Mouse (Mus musculus) intestine, embryonic 14.5 days (tissue): ENCODE results near the gene Rnf34. TPM values are rescaled to one million over a fixed set of nuclear protein-coding genes. Genes with fewer than 3 reads are reported as not detected.

Source experiments
- ATAC-seq: fragments of 200-750 bp; cut with Nextera tagmentation; replicated peaks from 2 replicates; pipeline ENCODE4 v1.8.0; 2017; ENCODE audit warnings: low read depth, moderate number of reproducible peaks, moderate TSS enrichment, moderate library complexity; ENCODE audit not compliant: low FRiP score, low TSS enrichment
- DNase-seq: peaks from one replicate; pipeline ENCODE4 v3.0.0-alpha.2; 2018; ENCODE audit warnings: low spot score
- H3K27ac ChIP-seq: fragments of 300-500 bp; sonication (generic); 2 replicates; pipeline ENCODE4 v1.5.1; 2014; ENCODE audit warnings: low read depth, mild to moderate bottlenecking, control low read depth
- H3K27me3 ChIP-seq: fragments of 300-500 bp; sonication (generic); replicated peaks from 2 replicates; pipeline ENCODE4 v1.6.1; 2014; ENCODE audit warnings: low read length, control low read depth; ENCODE audit not compliant: control insufficient read depth, insufficient read depth
- H3K36me3 ChIP-seq: fragments of 300-500 bp; sonication (generic); 2 replicates; pipeline ENCODE4 v1.6.1; 2014; ENCODE audit warnings: low read length, control low read depth; ENCODE audit not compliant: control insufficient read depth, insufficient read depth
- H3K4me1 ChIP-seq: fragments of 300-500 bp; sonication (generic); replicated peaks from 2 replicates; pipeline ENCODE4 v1.6.1; 2014; ENCODE audit warnings: low read length, control low read depth, mixed read lengths; ENCODE audit not compliant: control insufficient read depth, insufficient read depth
- H3K4me2 ChIP-seq: fragments of 300-500 bp; sonication (generic); 2 replicates; pipeline ENCODE4 v1.6.1; 2014; ENCODE audit warnings: low read length
- H3K4me3 ChIP-seq: fragments of 300-500 bp; sonication (generic); 2 replicates; pipeline ENCODE4 v1.5.1; 2014; ENCODE audit warnings: low read depth, low read length, control low read depth, mixed read lengths
- H3K9ac ChIP-seq: fragments of 300-500 bp; sonication (generic); 2 replicates; pipeline ENCODE4 v1.6.1; 2014; ENCODE audit warnings: mild to moderate bottlenecking, low read length
- H3K9me3 ChIP-seq: fragments of 300-500 bp; sonication (generic); 2 replicates; pipeline ENCODE4 v1.6.1; 2016; ENCODE audit warnings: low read length, control low read depth; ENCODE audit not compliant: control insufficient read depth
- WGBS: fragments of 180-500 bp; shearing (Covaris S2); extraction: QIAGEN DNeasy Blood & Tissue Kit; methylation state at CpG from one replicate; pipeline ENCODE4 v1.1.7; 2014; 5-methylcytosine and 5-hydroxymethylcytosine counted together
- polyA plus RNA-seq: library from polyadenylated mRNA; unstranded; fragments of >200 nt; fragmentation: Nextera tagmentation; extraction: Ambion mirVana; gene quantifications from 2 replicates; pipeline ENCODE4 v1.2.1, GENCODE M21; 2014

The Rnf34 gene
- 31.8 and 38.2 TPM in 2 replicates for polyA plus RNA-seq

- Histone ChIP-seq H3K27me3 (no peaks in the 10 kb centered on the region), H3K27ac (peak within 1 kb of the TSS; percentile 89), H3K9me3 (no peaks in the 10 kb centered on the region), H3K36me3 (no peaks in the 10 kb centered on the region), H3K4me3 (peak within 1 kb of the TSS; percentile 92), H3K4me1 (peaks cover 12% of the 10 kb centered on the region; the same call in 1 of the 2 replicates), H3K9ac (peak within 1 kb of the TSS; percentile 94), H3K4me2 (peak within 1 kb of the TSS; percentile 92)
- WGBS: under 1% methylated on average over 59 of the region's 61 CpGs
- peak; percentile 98 for DNase-seq
- peak; percentile 100 for ATAC-seq
Measured at GRCm38 (mm10) chr5:122849521-122850318, at the start of gene Rnf34. Rnf34 (plus strand) TSS chr5:122850048.

- peaks cover 8% of the 10 kb centered on the region for H3K4me1 ChIP-seq
- H3K4me2 ChIP-seq: no peak overlapping the region
- H3K9me3 ChIP-seq: no peaks in the 10 kb centered on the region
- ATAC-seq: no peak
- no peak overlapping the region for H3K9ac ChIP-seq
- no peak for DNase-seq
- WGBS: 79% methylated on average over 13 of the region's 13 CpGs
- peaks cover 95% of the 10 kb centered on the region for H3K36me3 ChIP-seq
- H3K27ac ChIP-seq: 0 out of 2 replicates have a peak overlapping the region, but pooled peaks have one; percentile 6
- H3K27me3 ChIP-seq: no peaks in the 10 kb centered on the region
- H3K4me3 ChIP-seq: no peak overlapping the region
Measured at GRCm38 (mm10) chr5:122800345-122801010, 49.4 kb upstream of the Rnf34 start.

- 95% methylated on average over 8 of the region's 8 CpGs for WGBS
- peaks cover 95% of the 10 kb centered on the region for H3K36me3 ChIP-seq
- no peaks in the 10 kb centered on the region for H3K9me3 ChIP-seq
- no peak overlapping the region for H3K4me3 ChIP-seq
- no peaks in the 10 kb centered on the region for H3K27me3 ChIP-seq
- no peak overlapping the region for H3K27ac ChIP-seq
- H3K4me1 ChIP-seq: peaks cover 8% of the 10 kb centered on the region
- no peak for ATAC-seq
- no peak for DNase-seq
- no peak overlapping the region for H3K9ac ChIP-seq
- no peak overlapping the region for H3K4me2 ChIP-seq
Measured at GRCm38 (mm10) chr5:122801684-122802083, 48.2 kb upstream of the Rnf34 start.

- Histone ChIP-seq H3K9me3 (no peaks in the 10 kb centered on the region), H3K4me2 (no peak overlapping the region), H3K4me3 (no peak overlapping the region), H3K27ac (no peak overlapping the region), H3K4me1 (peaks cover 8% of the 10 kb centered on the region), H3K36me3 (peaks cover 98% of the 10 kb centered on the region), H3K9ac (no peak overlapping the region), H3K27me3 (no peaks in the 10 kb centered on the region)
- WGBS: 67% methylated on average over 9 of the region's 9 CpGs
- DNase-seq (no peak), ATAC-seq (no peak)
Measured at GRCm38 (mm10) chr5:122802706-122803105, 47.1 kb upstream of the Rnf34 start.

DNA sequence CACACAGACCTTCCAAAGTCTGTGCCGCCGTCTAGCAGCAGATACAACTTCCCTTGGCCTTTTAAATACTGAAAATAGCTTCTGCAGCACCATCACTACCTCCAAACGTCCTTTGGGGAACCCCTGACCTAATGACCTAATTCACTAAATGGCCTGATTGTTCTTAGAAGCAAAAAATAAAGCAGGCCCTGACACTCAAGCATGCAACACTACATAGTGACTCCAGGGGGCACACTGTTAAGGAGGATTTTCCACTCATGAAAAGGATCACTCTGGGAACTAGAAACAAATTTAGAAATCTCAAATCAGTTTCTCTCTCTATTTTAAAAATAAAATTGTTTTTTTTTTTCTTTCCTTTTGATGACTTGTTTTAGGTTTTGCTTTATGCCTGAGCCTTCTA lies 44.3 kb upstream of the Rnf34 start:
- no peak for DNase-seq
- H3K36me3 ChIP-seq: peaks cover 90% of the 10 kb centered on the region
- WGBS: 47% methylated on average over 3 of the region's 3 CpGs
- no peak overlapping the region for H3K4me2 ChIP-seq
- H3K4me3 ChIP-seq: no peak overlapping the region
- no peak overlapping the region for H3K9ac ChIP-seq
- no peaks in the 10 kb centered on the region for H3K4me1 ChIP-seq
- no peaks in the 10 kb centered on the region for H3K9me3 ChIP-seq
- H3K27me3 ChIP-seq: no peaks in the 10 kb centered on the region
- H3K27ac ChIP-seq: no peak overlapping the region
- ATAC-seq: no peak

DNA sequence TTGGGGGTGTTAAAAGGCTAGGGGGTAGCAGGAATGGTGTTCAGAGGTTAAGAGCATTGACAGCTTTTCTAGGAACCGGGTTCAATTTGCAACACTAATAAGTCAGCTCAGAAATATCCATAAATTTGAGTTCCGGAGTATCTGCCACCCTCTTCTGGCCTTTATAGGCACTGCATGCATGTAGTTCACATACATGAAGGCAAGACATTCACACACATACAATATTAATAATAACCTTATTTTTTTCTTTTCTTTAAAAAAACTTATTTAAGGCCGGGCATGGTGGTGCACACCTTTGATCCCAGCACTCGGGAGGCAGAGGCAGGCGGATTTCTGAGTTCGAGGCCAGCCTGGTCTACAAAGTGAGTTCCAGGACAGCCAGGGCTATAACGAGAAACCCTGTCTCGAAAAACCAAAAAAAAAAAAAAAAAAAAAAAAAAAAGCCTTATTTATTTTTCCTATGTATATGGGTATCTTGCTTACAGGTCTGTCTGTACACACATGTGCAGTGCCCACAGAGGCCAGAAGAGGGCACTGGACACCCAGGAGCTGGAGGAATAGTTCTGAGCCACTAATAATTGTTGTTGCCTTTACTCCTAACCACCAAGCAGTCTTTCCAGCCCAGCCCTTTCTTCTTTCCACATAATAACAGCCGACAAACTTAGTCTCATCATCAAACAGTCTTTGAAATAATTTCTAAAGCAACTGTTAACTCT lies 38.3 kb upstream of the Rnf34 start:
- DNase-seq (peak; percentile 68), ATAC-seq (no peak)
- no peaks in the 10 kb centered on the region for H3K9me3 ChIP-seq
- no peaks in the 10 kb centered on the region for H3K4me1 ChIP-seq
- H3K4me3 ChIP-seq: no peak overlapping the region
- no peaks in the 10 kb centered on the region for H3K27me3 ChIP-seq
- no peak overlapping the region for H3K4me2 ChIP-seq
- peaks cover 89% of the 10 kb centered on the region for H3K36me3 ChIP-seq
- WGBS: 90% methylated on average over 9 of the region's 9 CpGs
- no peak overlapping the region for H3K27ac ChIP-seq
- H3K9ac ChIP-seq: no peak overlapping the region

GRCm38 (mm10) chr5:122812699-122813098 lies 37.1 kb upstream of the Rnf34 start:
- Histone ChIP-seq H3K9me3 (no peaks in the 10 kb centered on the region), H3K27ac (no peak overlapping the region), H3K9ac (no peak overlapping the region), H3K4me3 (no peak overlapping the region), H3K4me2 (no peak overlapping the region), H3K36me3 (peaks cover 89% of the 10 kb centered on the region), H3K27me3 (no peaks in the 10 kb centered on the region), H3K4me1 (no peaks in the 10 kb centered on the region)
- DNase-seq (no peak), ATAC-seq (no peak)
- WGBS: 92% methylated on average over 3 of the region's 3 CpGs

DNA sequence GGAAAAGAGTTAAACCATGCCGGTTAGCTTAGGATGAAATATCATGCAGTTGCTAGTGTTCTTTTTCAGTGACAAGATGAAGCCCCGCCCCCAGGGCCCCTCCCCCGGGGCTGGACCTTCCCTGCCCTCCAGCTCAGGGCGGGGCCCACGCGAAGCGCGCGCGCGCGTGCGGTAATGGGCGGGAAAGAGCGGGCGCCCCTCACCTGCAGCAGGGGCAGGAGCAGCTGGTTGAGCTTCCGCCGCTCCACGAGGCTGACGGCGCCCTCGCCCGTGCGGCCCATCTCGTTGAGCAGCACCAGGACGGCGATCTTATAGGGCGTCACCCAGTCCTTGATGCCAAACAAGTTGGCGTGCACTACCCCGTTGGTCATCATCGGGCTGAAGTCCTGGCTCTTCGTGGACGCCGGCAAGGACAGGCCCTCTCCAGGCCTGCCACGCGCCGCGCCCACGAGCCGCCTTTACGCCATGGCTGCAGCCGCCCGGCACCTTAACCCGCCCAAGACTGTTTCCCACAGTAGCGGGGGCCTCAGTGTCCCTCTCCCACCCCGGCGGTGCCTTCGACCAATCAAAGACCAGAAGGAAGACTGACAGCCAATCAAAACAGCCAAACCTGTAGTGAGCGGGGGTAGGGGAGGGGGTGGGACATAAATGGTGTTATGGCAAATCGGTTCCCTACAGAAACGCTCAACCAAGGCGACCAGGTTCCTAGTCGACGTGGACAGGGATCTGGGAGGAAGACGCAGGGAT lies 28.9 kb upstream of the Rnf34 start, which contains the start of gene Anapc5:
Gene Anapc5 (minus strand): TSS at position 563 of the 747 bp plus-strand sequence.
- Histone ChIP-seq H3K27ac (peak within 1 kb of the TSS; percentile 95), H3K9ac (peak within 1 kb of the TSS; percentile 80), H3K9me3 (no peaks in the 10 kb centered on the region), H3K27me3 (no peaks in the 10 kb centered on the region), H3K36me3 (peaks cover 38% of the 10 kb centered on the region), H3K4me1 (peaks cover 9% of the 10 kb centered on the region), H3K4me3 (peak within 1 kb of the TSS; percentile 77), H3K4me2 (peak within 1 kb of the TSS; percentile 57)
- ATAC-seq (peak; percentile 100), DNase-seq (peak; percentile 97)
- under 1% methylated on average over 55 of the region's 55 CpGs for WGBS
